Mouse (Mus musculus) heart, embryonic 14.5 days (tissue): Measurements from ENCODE around the gene Rpl13a. TPM values are rescaled to one million over a fixed set of nuclear protein-coding genes. Genes with fewer than 3 reads are reported as not detected.

ENCODE experiments used
- ATAC-seq: fragments of 200-750 bp; cut with Nextera tagmentation; 2 replicates; pipeline ENCODE4 v1.8.0; 2017; ENCODE audit warnings: low read depth, moderate TSS enrichment; ENCODE audit not compliant: insufficient number of reproducible peaks, insufficient read depth, low FRiP score
- H3K27ac ChIP-seq, 2 experiments: fragments of 200-500 bp in 1 of 2; fragments of 300-500 bp in 1 of 2; sonication (generic) in 1 of 2; replicated peaks in 1 of 2; 2 replicates each; pipeline ENCODE4 v1.5.1; 2012 to 2014; ENCODE audit warnings: low read depth in 2 of 2, low read length in 2 of 2, control low read depth in 1 of 2, mild to moderate bottlenecking in 1 of 2, mixed read lengths in 1 of 2; ENCODE audit not compliant: control insufficient read depth in 1 of 2, insufficient read depth in 1 of 2
- H3K27me3 ChIP-seq: fragments of 300-500 bp; sonication (generic); 2 replicates; pipeline ENCODE4 v1.6.1; 2014; ENCODE audit warnings: mild to moderate bottlenecking, low read length, control low read depth; ENCODE audit not compliant: control insufficient read depth, insufficient read depth
- H3K36me3 ChIP-seq: fragments of 300-500 bp; sonication (generic); 2 replicates; pipeline ENCODE4 v1.6.1; 2014; ENCODE audit warnings: mild to moderate bottlenecking, control low read depth, low read length, mixed read lengths; ENCODE audit not compliant: control insufficient read depth, insufficient read depth
- H3K4me1 ChIP-seq, 2 experiments: fragments of 200-500 bp in 1 of 2; fragments of 300-500 bp in 1 of 2; sonication (generic) in 1 of 2; 2 replicates each; pipeline ENCODE4 v1.6.1; 2012 to 2014; ENCODE audit warnings: low read length in 2 of 2, control low read depth in 1 of 2, mixed read lengths in 1 of 2; ENCODE audit not compliant: control insufficient read depth in 2 of 2, insufficient read depth in 2 of 2
- H3K4me2 ChIP-seq: fragments of 300-500 bp; sonication (generic); 2 replicates; pipeline ENCODE4 v1.6.1; 2014; ENCODE audit warnings: mild to moderate bottlenecking, low read length
- H3K4me3 ChIP-seq, 2 experiments: fragments of 200-500 bp in 1 of 2; fragments of 300-500 bp in 1 of 2; sonication (generic) in 1 of 2; 2 replicates each; pipeline ENCODE4 v1.5.1; 2012 to 2014; ENCODE audit warnings: low read length in 2 of 2, mild to moderate bottlenecking in 2 of 2, control low read depth in 1 of 2, low read depth in 1 of 2, moderate library complexity in 1 of 2; ENCODE audit not compliant: control insufficient read depth in 1 of 2, insufficient read depth in 1 of 2
- H3K9ac ChIP-seq: fragments of 300-500 bp; sonication (generic); 2 replicates; pipeline ENCODE4 v1.6.1; 2014; ENCODE audit warnings: mild to moderate bottlenecking, low read length
- H3K9me3 ChIP-seq: fragments of 300-500 bp; sonication (generic); 2 replicates; pipeline ENCODE4 v1.6.1; 2016; ENCODE audit warnings: low read length, control low read depth; ENCODE audit not compliant: control insufficient read depth
- WGBS: fragments of 180-500 bp; shearing (Covaris S2); extraction: QIAGEN DNeasy Blood & Tissue Kit; methylation state at CpG from one replicate; pipeline ENCODE4 v1.1.7; 2014; 5-methylcytosine and 5-hydroxymethylcytosine counted together
- polyA plus RNA-seq: library from polyadenylated mRNA; unstranded; fragments of >200 nt; fragmentation: Nextera tagmentation; extraction: Ambion mirVana; gene quantifications from 2 replicates; pipeline ENCODE4 v1.2.1, GENCODE M21; 2014

The Rpl13a gene
- polyA plus RNA-seq, 1 experiment from 2014 or later, result 918 TPM

GRCm38 (mm10) chr7:45086084-45086483 is 42.5 kb downstream of the Rpl13a start:
- Histone ChIP-seq H3K4me2 (no peak overlapping the region), H3K9ac (no peak overlapping the region), H3K4me1 (peaks cover 9 to 10% of the 10 kb centered on the region in 2 experiments; a peak in 2 of 4 replicates), H3K9me3 (no peaks in the 10 kb centered on the region), H3K36me3 (peaks cover 67% of the 10 kb centered on the region), H3K4me3 (no peak overlapping the region), H3K27me3 (no peaks in the 10 kb centered on the region), H3K27ac (no peak overlapping the region)
- 77% methylated on average over 4 of the region's 4 CpGs for WGBS
- ATAC-seq, result no peak

- H3K9ac ChIP-seq, result no peak overlapping the region
- H3K4me3 ChIP-seq, result no peak overlapping the region
- peaks cover 61% of the 10 kb centered on the region for H3K36me3 ChIP-seq
- H3K9me3 ChIP-seq, result no peaks in the 10 kb centered on the region
- no peak overlapping the region for H3K27ac ChIP-seq
- 79% methylated on average over 22 of the region's 22 CpGs for WGBS
- peaks cover 0 to 6% of the 10 kb centered on the region in 2 experiments; a peak in 2 of 4 replicates for H3K4me1 ChIP-seq
- no peak for ATAC-seq
- no peaks in the 10 kb centered on the region for H3K27me3 ChIP-seq
- no peak overlapping the region for H3K4me2 ChIP-seq
Observed at GRCm38 (mm10) chr7:45083300-45083890, 45.2 kb downstream of the Rpl13a start.

- peak overlapping the region; percentile 23 to 25; a peak in 1 of 4 replicates for H3K27ac ChIP-seq
- ATAC-seq, result no peak; the same call in 1 of the 2 replicates
- H3K9me3 ChIP-seq, result no peaks in the 10 kb centered on the region
- WGBS, result 62% methylated on average over 25 of the region's 25 CpGs
- H3K9ac ChIP-seq, result no peak overlapping the region
- no peaks in the 10 kb centered on the region for H3K27me3 ChIP-seq
- no peak overlapping the region for H3K4me2 ChIP-seq
- H3K36me3 ChIP-seq, result peaks cover 60% of the 10 kb centered on the region
- no peak overlapping the region for H3K4me3 ChIP-seq
- H3K4me1 ChIP-seq, result peaks cover 0 to 7% of the 10 kb centered on the region in 2 experiments; a peak in 2 of 4 replicates
Observed at GRCm38 (mm10) chr7:45082401-45083299, 45.9 kb downstream of the Rpl13a start.

GRCm38 (mm10) chr7:45081016-45081415 is 47.5 kb downstream of the Rpl13a start:
- Histone ChIP-seq H3K36me3 (peaks cover 60% of the 10 kb centered on the region), H3K9me3 (no peaks in the 10 kb centered on the region), H3K9ac (no peak overlapping the region), H3K27ac (no peak overlapping the region), H3K4me2 (no peak overlapping the region), H3K4me1 (peaks cover 2 to 8% of the 10 kb centered on the region in 2 experiments), H3K27me3 (no peaks in the 10 kb centered on the region), H3K4me3 (no peak overlapping the region)
- 53% methylated on average over 5 of the region's 5 CpGs for WGBS
- no peak for ATAC-seq

- WGBS, result under 1% methylated on average over 10 of the region's 10 CpGs
- Histone ChIP-seq H3K9ac (no peak overlapping the region), H3K36me3 (peaks cover 57% of the 10 kb centered on the region), H3K4me2 (no peak overlapping the region), H3K27me3 (no peaks in the 10 kb centered on the region), H3K27ac (no peak overlapping the region), H3K9me3 (no peaks in the 10 kb centered on the region), H3K4me3 (no peak overlapping the region), H3K4me1 (peaks cover 14 to 20% of the 10 kb centered on the region in 2 experiments)
- ATAC-seq, result no peak
Observed at GRCm38 (mm10) chr7:45079856-45080255, 48.7 kb downstream of the Rpl13a start.

- Histone ChIP-seq H3K4me2 (no peak overlapping the region), H3K9ac (no peak overlapping the region), H3K36me3 (peaks cover 56% of the 10 kb centered on the region), H3K9me3 (no peaks in the 10 kb centered on the region), H3K27me3 (no peaks in the 10 kb centered on the region), H3K27ac (peak overlapping the region in 1 of 2 experiments; percentile 41; a peak in 1 of 4 replicates), H3K4me3 (no peak overlapping the region), H3K4me1 (peaks cover 15 to 23% of the 10 kb centered on the region in 2 experiments)
- no peak for ATAC-seq
- 22% methylated on average over 9 of the region's 9 CpGs for WGBS
Observed at GRCm38 (mm10) chr7:45078513-45078912, 50.0 kb downstream of the Rpl13a start.

GRCm38 (mm10) chr7:45077829-45078228 is 50.7 kb downstream of the Rpl13a start:
- ATAC-seq, result no peak
- Histone ChIP-seq H3K36me3 (peaks cover 50% of the 10 kb centered on the region), H3K4me2 (no peak overlapping the region), H3K4me3 (no peak overlapping the region), H3K9me3 (no peaks in the 10 kb centered on the region), H3K4me1 (peaks cover 15 to 22% of the 10 kb centered on the region in 2 experiments), H3K9ac (no peak overlapping the region), H3K27ac (no peak overlapping the region), H3K27me3 (no peaks in the 10 kb centered on the region)
- WGBS, result 86% methylated on average over 2 of the region's 2 CpGs
